Mouse (Mus musculus) midbrain, embryonic 13.5 days (tissue): ENCODE measurements at regions not wholly inside any gene's neighbourhood (a gene's known extent, or its start where the extent isn't known, plus 50 kb on each side); places are given as distances from the start of the nearest gene placed in this dataset.

ENCODE experiments used
- ATAC-seq: fragments of 200-750 bp; cut with Nextera tagmentation; 2 replicates; pipeline ENCODE4 v1.8.0; 2017; ENCODE audit warnings: mild to moderate bottlenecking, moderate TSS enrichment, moderate library complexity
- H3K27ac ChIP-seq: fragments of 300-500 bp; sonication (generic); 2 replicates; pipeline ENCODE4 v1.5.1; 2015; ENCODE audit warnings: inconsistent platforms, mild to moderate bottlenecking, moderate library complexity
- H3K27me3 ChIP-seq: fragments of 300-500 bp; sonication (generic); 2 replicates; pipeline ENCODE4 v1.6.1; 2015; ENCODE audit warnings: mild to moderate bottlenecking, inconsistent platforms
- H3K36me3 ChIP-seq: fragments of 300-500 bp; sonication (generic); 2 replicates; pipeline ENCODE4 v1.6.1; 2015; ENCODE audit warnings: mild to moderate bottlenecking, inconsistent platforms
- H3K4me1 ChIP-seq: fragments of 300-500 bp; sonication (generic); replicated peaks from 2 replicates; pipeline ENCODE4 v1.6.1; 2015; ENCODE audit warnings: inconsistent platforms
- H3K4me2 ChIP-seq: fragments of 300-500 bp; sonication (generic); replicated peaks from 2 replicates; pipeline ENCODE4 v1.6.1; 2015; ENCODE audit warnings: moderate library complexity, mild to moderate bottlenecking, inconsistent platforms
- H3K4me3 ChIP-seq: fragments of 300-500 bp; sonication (generic); replicated peaks from 2 replicates; pipeline ENCODE4 v1.5.1; 2015; ENCODE audit warnings: mild to moderate bottlenecking, inconsistent platforms
- H3K9ac ChIP-seq: fragments of 300-500 bp; sonication (generic); replicated peaks from 2 replicates; pipeline ENCODE4 v1.6.1; 2015; ENCODE audit warnings: mild to moderate bottlenecking, inconsistent platforms
- H3K9me3 ChIP-seq: fragments of 300-500 bp; sonication (generic); 2 replicates; pipeline ENCODE4 v1.6.1; 2016; ENCODE audit warnings: mild to moderate bottlenecking, inconsistent platforms
- WGBS: fragments of 180-500 bp; shearing (Covaris S2); methylation state at CpG from one replicate; pipeline ENCODE4 v1.1.7; 2015; 5-methylcytosine and 5-hydroxymethylcytosine counted together

- Histone ChIP-seq H3K36me3 (no peaks in the 10 kb centered on the region), H3K4me3 (no peak overlapping the region), H3K4me2 (no peak overlapping the region), H3K27me3 (no peaks in the 10 kb centered on the region), H3K9me3 (0 out of 2 replicates have a peak, but pooled peaks cover 2% of the 10 kb centered on the region), H3K4me1 (0 out of 2 replicates have a peak, but pooled peaks cover 6% of the 10 kb centered on the region), H3K27ac (no peak overlapping the region), H3K9ac (no peak overlapping the region)
- no peak for ATAC-seq
- 41% methylated on average over 11 of the region's 11 CpGs for WGBS
These were observed 162.9 kb upstream of the Cdh5 start for GRCm38 (mm10) chr8:103938283-103939230.

GRCm38 (mm10) chr8:103940958-103941532 lies 160.4 kb upstream of the Cdh5 start:
- Histone ChIP-seq H3K9me3 (0 out of 2 replicates have a peak, but pooled peaks cover 2% of the 10 kb centered on the region), H3K36me3 (no peaks in the 10 kb centered on the region), H3K9ac (no peak overlapping the region), H3K4me2 (no peak overlapping the region), H3K27me3 (no peaks in the 10 kb centered on the region), H3K27ac (no peak overlapping the region), H3K4me1 (0 out of 2 replicates have a peak, but pooled peaks cover 6% of the 10 kb centered on the region), H3K4me3 (no peak overlapping the region)
- no peak for ATAC-seq
- WGBS, result 91% methylated on average over 6 of the region's 6 CpGs

- Histone ChIP-seq H3K9me3 (no peaks in the 10 kb centered on the region), H3K4me2 (no peak overlapping the region), H3K4me3 (no peak overlapping the region), H3K27ac (no peak overlapping the region), H3K36me3 (no peaks in the 10 kb centered on the region), H3K27me3 (no peaks in the 10 kb centered on the region), H3K4me1 (no peaks in the 10 kb centered on the region), H3K9ac (no peak overlapping the region)
- WGBS, result 80% methylated on average over 5 of the region's 5 CpGs
- ATAC-seq, result no peak
These were observed 153.0 kb upstream of the Cdh5 start for GRCm38 (mm10) chr8:103948474-103948873.

GRCm38 (mm10) chr8:103950460-103950859 lies 151.0 kb upstream of the Cdh5 start:
- no peak for ATAC-seq
- Histone ChIP-seq H3K27me3 (no peaks in the 10 kb centered on the region), H3K27ac (no peak overlapping the region), H3K9me3 (no peaks in the 10 kb centered on the region), H3K4me2 (no peak overlapping the region), H3K4me1 (no peaks in the 10 kb centered on the region), H3K4me3 (no peak overlapping the region), H3K9ac (no peak overlapping the region), H3K36me3 (no peaks in the 10 kb centered on the region)
- 86% methylated on average over 4 of the region's 4 CpGs for WGBS

- H3K4me3 ChIP-seq, result no peak overlapping the region
- no peaks in the 10 kb centered on the region for H3K36me3 ChIP-seq
- no peak overlapping the region for H3K9ac ChIP-seq
- no peak overlapping the region for H3K4me2 ChIP-seq
- H3K9me3 ChIP-seq, result no peaks in the 10 kb centered on the region
- no peaks in the 10 kb centered on the region for H3K4me1 ChIP-seq
- ATAC-seq, result no peak
- H3K27me3 ChIP-seq, result no peaks in the 10 kb centered on the region
- WGBS, result 91% methylated on average over 2 of the region's 2 CpGs
- no peak overlapping the region for H3K27ac ChIP-seq
These were observed 147.8 kb upstream of the Cdh5 start for GRCm38 (mm10) chr8:103953586-103953985.

GRCm38 (mm10) chr8:103955568-103956260 lies 145.7 kb upstream of the Cdh5 start:
- H3K4me3 ChIP-seq, result no peak overlapping the region
- H3K4me2 ChIP-seq, result no peak overlapping the region
- H3K27me3 ChIP-seq, result no peaks in the 10 kb centered on the region
- H3K9ac ChIP-seq, result no peak overlapping the region
- no peak overlapping the region for H3K27ac ChIP-seq
- ATAC-seq, result no peak
- WGBS, result 91% methylated on average over 4 of the region's 4 CpGs
- H3K36me3 ChIP-seq, result no peaks in the 10 kb centered on the region
- H3K4me1 ChIP-seq, result no peaks in the 10 kb centered on the region
- no peaks in the 10 kb centered on the region for H3K9me3 ChIP-seq

GRCm38 (mm10) chr8:103964293-103964918 lies 137.0 kb upstream of the Cdh5 start:
- H3K27ac ChIP-seq, result no peak overlapping the region
- H3K9ac ChIP-seq, result no peak overlapping the region
- no peaks in the 10 kb centered on the region for H3K9me3 ChIP-seq
- WGBS, result 55% methylated on average over 7 of the region's 7 CpGs
- H3K4me1 ChIP-seq, result no peaks in the 10 kb centered on the region
- no peak overlapping the region for H3K4me3 ChIP-seq
- peak; percentile 66 for ATAC-seq
- no peaks in the 10 kb centered on the region for H3K27me3 ChIP-seq
- H3K36me3 ChIP-seq, result no peaks in the 10 kb centered on the region
- no peak overlapping the region for H3K4me2 ChIP-seq

GRCm38 (mm10) chr8:103969929-103970328 lies 131.5 kb upstream of the Cdh5 start:
- Histone ChIP-seq H3K9me3 (no peaks in the 10 kb centered on the region), H3K4me2 (no peak overlapping the region), H3K27ac (no peak overlapping the region), H3K4me3 (no peak overlapping the region), H3K9ac (no peak overlapping the region), H3K36me3 (no peaks in the 10 kb centered on the region), H3K27me3 (no peaks in the 10 kb centered on the region), H3K4me1 (no peaks in the 10 kb centered on the region)
- ATAC-seq, result no peak
- WGBS, result 90% methylated on average over 5 of the region's 5 CpGs

- no peak for ATAC-seq
- no peaks in the 10 kb centered on the region for H3K27me3 ChIP-seq
- 86% methylated on average over 3 of the region's 3 CpGs for WGBS
These were observed 130.9 kb upstream of the Cdh5 start for GRCm38 (mm10) chr8:103970511-103970910.

GRCm38 (mm10) chr8:103970966-103971365 lies 130.5 kb upstream of the Cdh5 start:
- H3K9me3 ChIP-seq, result no peaks in the 10 kb centered on the region
- H3K27ac ChIP-seq, result no peak overlapping the region
- WGBS, result 97% methylated on average over 4 of the region's 4 CpGs
- no peaks in the 10 kb centered on the region for H3K27me3 ChIP-seq
- H3K9ac ChIP-seq, result no peak overlapping the region
- H3K36me3 ChIP-seq, result no peaks in the 10 kb centered on the region
- H3K4me1 ChIP-seq, result no peaks in the 10 kb centered on the region
- ATAC-seq, result no peak
- H3K4me3 ChIP-seq, result no peak overlapping the region
- H3K4me2 ChIP-seq, result no peak overlapping the region

More at GRCm38 (mm10) chr8:103970511-103970910, 130.9 kb upstream of the Cdh5 start:
- H3K9me3 ChIP-seq, result no peaks in the 10 kb centered on the region
- H3K4me1 ChIP-seq, result no peaks in the 10 kb centered on the region
- no peak overlapping the region for H3K9ac ChIP-seq
- no peak overlapping the region for H3K27ac ChIP-seq
- H3K4me3 ChIP-seq, result no peak overlapping the region
- no peaks in the 10 kb centered on the region for H3K36me3 ChIP-seq
- H3K4me2 ChIP-seq, result no peak overlapping the region

GRCm38 (mm10) chr8:103976488-103976887 lies 124.9 kb upstream of the Cdh5 start:
- Histone ChIP-seq H3K27ac (no peak overlapping the region), H3K4me3 (no peak overlapping the region), H3K9me3 (no peaks in the 10 kb centered on the region), H3K36me3 (no peaks in the 10 kb centered on the region), H3K27me3 (no peaks in the 10 kb centered on the region), H3K4me2 (no peak overlapping the region), H3K4me1 (no peaks in the 10 kb centered on the region), H3K9ac (no peak overlapping the region)
- ATAC-seq, result no peak
- WGBS, result 74% methylated on average over 6 of the region's 6 CpGs
